Mouse (Mus musculus) small intestine, adult 2 months (tissue): ENCODE data around the gene Flg.

Experiments
- CTCF ChIP-seq: fragments of 200-500 bp; IDR thresholded peaks from 2 replicates; pipeline ENCODE4 v1.5.1; 2012; ENCODE audit warnings: low read depth, mild to moderate bottlenecking, control low read depth, inconsistent platforms, low read length, moderate library complexity, mixed read lengths; ENCODE audit not compliant: insufficient replicate concordance, insufficient read length; ENCODE audit errors: extremely low read depth
- POLR2A ChIP-seq: fragments of 200-500 bp; IDR thresholded peaks from 2 replicates; pipeline ENCODE4 v1.6.1; 2012; ENCODE audit warnings: low read depth, mild to moderate bottlenecking, control low read depth, inconsistent platforms, low read length, moderate library complexity

- TF ChIP-seq CTCF (no peak), POLR2A (no peak)
These were observed 28.6 kb downstream of the Flg start for GRCm38 (mm10) chr3:93301896-93302295.
